Mouse (Mus musculus) brain, embryonic 14.5 days (tissue): Measurements from ENCODE around the gene Hebp1.

Source experiments
- CTCF ChIP-seq: fragments of 200-500 bp; IDR thresholded peaks from 2 replicates; pipeline ENCODE4 v1.5.1; 2012; ENCODE audit warnings: inconsistent platforms, mild to moderate bottlenecking, moderate library complexity, borderline replicate concordance; ENCODE audit not compliant: insufficient read depth, insufficient read length; ENCODE audit errors: extremely low read depth
- POLR2A ChIP-seq: fragments of 200-500 bp; IDR thresholded peaks from 2 replicates; pipeline ENCODE4 v1.6.1; 2012; ENCODE audit warnings: mild to moderate bottlenecking, inconsistent platforms, borderline replicate concordance; ENCODE audit not compliant: poor library complexity, insufficient read depth, insufficient read length, severe bottlenecking; ENCODE audit errors: extremely low read depth

- TF ChIP-seq POLR2A: no peak
- TF ChIP-seq CTCF: no peak
Measured at GRCm38 (mm10) chr6:135090661-135091060, 107.2 kb downstream of the Hebp1 start.
